Mouse (Mus musculus) kidney, adult 8-10 months (tissue): Measurements from ENCODE around the gene Gm21767.
"Not testable (repeated sequence)": the region's sequence is repeated elsewhere in the genome, so short reads cannot be mapped to it uniquely, and the experiment has no call there.

Experiments
- DNase-seq, 2 experiments: peaks; one replicate each; pipeline ENCODE4 v3.0.0; 2022

Gm21767 gene

GRCm38 (mm10) chrY:13941438-13941837 lies at the start of gene Gm21767:
TSS of gene Gm21767 (plus strand) at chrY:13941738.
- not testable (repeated sequence) for DNase-seq
